Mouse (Mus musculus) liver, embryonic 14.5 days (tissue): ENCODE measurements around the gene Bloc1s3. TPM values are rescaled to one million over a fixed set of nuclear protein-coding genes. Genes with fewer than 3 reads are reported as not detected.

ENCODE experiments used
- ATAC-seq: fragments of 200-750 bp; cut with Nextera tagmentation; 2 replicates; pipeline ENCODE4 v1.8.0; 2017; ENCODE audit warnings: moderate number of reproducible peaks, mild to moderate bottlenecking, moderate library complexity; ENCODE audit not compliant: insufficient read depth
- DNase-seq, 3 experiments: peaks; one replicate each; pipeline ENCODE4 v3.0.0-alpha.2; 2012 to 2013; ENCODE audit warnings: low read depth in 3 of 3, low spot score in 3 of 3
- H3K27ac ChIP-seq: fragments of 300-500 bp; sonication (generic); 2 replicates; pipeline ENCODE4 v1.5.1; 2014; ENCODE audit warnings: moderate library complexity, mild to moderate bottlenecking, control low read depth, inconsistent platforms
- H3K27me3 ChIP-seq: fragments of 300-500 bp; sonication (generic); 2 replicates; pipeline ENCODE4 v1.6.1; 2014; ENCODE audit warnings: mild to moderate bottlenecking, low read length, moderate library complexity; ENCODE audit not compliant: control insufficient read depth, insufficient read depth
- H3K36me3 ChIP-seq: fragments of 300-500 bp; sonication (generic); replicated peaks from 2 replicates; pipeline ENCODE4 v1.6.1; 2014; ENCODE audit warnings: low read depth; ENCODE audit not compliant: control insufficient read depth, insufficient read depth
- H3K4me1 ChIP-seq, 2 experiments: fragments of 200-500 bp in 1 of 2; fragments of 300-500 bp in 1 of 2; sonication (generic) in 1 of 2; replicated peaks; 2 replicates each; pipeline ENCODE4 v1.6.1; 2012 to 2014; ENCODE audit warnings: antibody characterized with exemption in 1 of 2, inconsistent platforms in 1 of 2, low read length in 1 of 2; ENCODE audit not compliant: control insufficient read depth in 2 of 2, insufficient read depth in 2 of 2
- H3K4me2 ChIP-seq: fragments of 300-500 bp; sonication (generic); 2 replicates; pipeline ENCODE4 v1.6.1; 2014; ENCODE audit warnings: low read depth, mild to moderate bottlenecking, control low read depth, moderate library complexity
- H3K4me3 ChIP-seq, 2 experiments: fragments of 200-500 bp in 1 of 2; fragments of 300-500 bp in 1 of 2; sonication (generic) in 1 of 2; 2 replicates each; pipeline ENCODE4 v1.5.1; 2012 to 2014; ENCODE audit warnings: low read depth in 2 of 2, low read length in 2 of 2, mild to moderate bottlenecking in 2 of 2, control low read depth in 1 of 2, inconsistent platforms in 1 of 2, moderate library complexity in 1 of 2; ENCODE audit not compliant: insufficient read depth in 1 of 2
- H3K9ac ChIP-seq: fragments of 300-500 bp; sonication (generic); replicated peaks from 2 replicates; pipeline ENCODE4 v1.6.1; 2014; ENCODE audit warnings: mild to moderate bottlenecking, control low read depth, moderate library complexity
- H3K9me3 ChIP-seq: fragments of 300-500 bp; sonication (generic); 2 replicates; pipeline ENCODE4 v1.6.1; 2016; ENCODE audit warnings: low read length, mixed read lengths; ENCODE audit not compliant: control insufficient read depth
- CTCF ChIP-seq: IDR thresholded peaks from 2 replicates; pipeline ENCODE4 v1.5.1; 2016; ENCODE audit warnings: antibody characterized with exemption, low read depth, control low read depth
- EP300 ChIP-seq: IDR thresholded peaks from 2 replicates; pipeline ENCODE4 v1.6.1; 2016; ENCODE audit warnings: antibody characterized with exemption, low read depth
- WGBS: fragments of 180-500 bp; shearing (Covaris S2); extraction: QIAGEN DNeasy Blood & Tissue Kit; methylation state at CpG from one replicate; pipeline ENCODE4 v1.1.7; 2014; ENCODE audit not compliant: insufficient replicate concordance; 5-methylcytosine and 5-hydroxymethylcytosine counted together
- polyA plus RNA-seq, 2 experiments: library from polyadenylated mRNA; depleted of rRNA in 1 of 2; stranded (reverse) in 1 of 2; unstranded in 1 of 2; fragments of >200 nt; fragmentation: Nextera tagmentation in 1 of 2; extraction: Ambion mirVana in 1 of 2; gene quantifications; 2 replicates each; pipeline versions ENCODE4 v1.2.1 to v1.2.3; 2012 to 2014

Bloc1s3 gene
- polyA plus RNA-seq, 2 experiments = 0.39 to 2.0 TPM

GRCm38 (mm10) chr7:19459144-19459870 lies 48.9 kb downstream of the Bloc1s3 start:
- TF ChIP-seq EP300 (no peak), CTCF (no peak)
- Histone ChIP-seq H3K9me3 (no peaks in the 10 kb centered on the region), H3K27ac (no peak overlapping the region), H3K4me3 (peak overlapping the region; percentile 72 to 78), H3K36me3 (no peaks in the 10 kb centered on the region), H3K4me1 (0 out of 4 replicates have a peak, but pooled peaks cover 0 to 2% of the 10 kb centered on the region in 2 experiments), H3K27me3 (no peaks in the 10 kb centered on the region), H3K9ac (peak overlapping the region; percentile 53), H3K4me2 (peak overlapping the region; percentile 85)
- WGBS = 23% methylated on average over 6 of the region's 6 CpGs
- no peak for ATAC-seq
- DNase-seq = no peak

GRCm38 (mm10) chr7:19458591-19459111 lies 49.5 kb downstream of the Bloc1s3 start, which contains the start of gene Mark4:
Mark4 (minus strand) TSS chr7:19458821.
- peak within 1 kb of the TSS; percentile 73 for H3K9ac ChIP-seq
- H3K4me3 ChIP-seq = peak within 1 kb of the TSS; percentile 73 to 78
- H3K9me3 ChIP-seq = no peaks in the 10 kb centered on the region
- WGBS = 1% methylated on average over 36 of the region's 42 CpGs
- no peaks in the 10 kb centered on the region for H3K27me3 ChIP-seq
- H3K4me2 ChIP-seq = peak within 1 kb of the TSS; percentile 85
- TF ChIP-seq CTCF = no peak
- TF ChIP-seq EP300 = no peak
- ATAC-seq (peak; percentile 81), DNase-seq (peak; percentile 49 to 63 (median 54))
- H3K36me3 ChIP-seq = no peaks in the 10 kb centered on the region
- 0 out of 4 replicates have a peak, but pooled peaks cover 0 to 2% of the 10 kb centered on the region in 2 experiments for H3K4me1 ChIP-seq
- no peak within 1 kb of the TSS for H3K27ac ChIP-seq

GRCm38 (mm10) chr7:19458072-19458486 lies 50.1 kb downstream of the Bloc1s3 start:
- 1% methylated on average over 31 of the region's 31 CpGs for WGBS
- no peaks in the 10 kb centered on the region for H3K36me3 ChIP-seq
- H3K27ac ChIP-seq = no peak overlapping the region
- no peaks in the 10 kb centered on the region for H3K27me3 ChIP-seq
- DNase-seq = peak in 2 of 3 experiments; percentile 18 to 20
- H3K4me1 ChIP-seq = 0 out of 4 replicates have a peak, but pooled peaks cover 0 to 2% of the 10 kb centered on the region in 2 experiments
- no peaks in the 10 kb centered on the region for H3K9me3 ChIP-seq
- peak overlapping the region; percentile 73 for H3K9ac ChIP-seq
- TF ChIP-seq CTCF (peak; percentile 41; the same call in 1 of the 2 replicates), EP300 (no peak)
- peak overlapping the region; percentile 85 for H3K4me2 ChIP-seq
- ATAC-seq = peak; percentile 42
- peak overlapping the region; percentile 73 to 78 for H3K4me3 ChIP-seq

GRCm38 (mm10) chr7:19457414-19458071 lies 50.6 kb downstream of the Bloc1s3 start:
- peak overlapping the region; percentile 85 for H3K4me2 ChIP-seq
- 8% methylated on average over 14 of the region's 14 CpGs for WGBS
- no peak overlapping the region for H3K27ac ChIP-seq
- peak overlapping the region; percentile 73 for H3K9ac ChIP-seq
- H3K4me1 ChIP-seq = 0 out of 4 replicates have a peak, but pooled peaks cover 0 to 2% of the 10 kb centered on the region in 2 experiments
- no peaks in the 10 kb centered on the region for H3K36me3 ChIP-seq
- H3K4me3 ChIP-seq = peak overlapping the region; percentile 73 to 78
- DNase-seq (no peak), ATAC-seq (0 out of 2 replicates have a peak, but pooled peaks have one; percentile 3)
- TF ChIP-seq CTCF (no peak), EP300 (no peak)
- H3K9me3 ChIP-seq = no peaks in the 10 kb centered on the region
- H3K27me3 ChIP-seq = no peaks in the 10 kb centered on the region

- H3K36me3 ChIP-seq = no peaks in the 10 kb centered on the region
- no peak overlapping the region for H3K27ac ChIP-seq
- no peaks in the 10 kb centered on the region for H3K9me3 ChIP-seq
- no peaks in the 10 kb centered on the region for H3K27me3 ChIP-seq
- TF ChIP-seq EP300 = no peak
- no peak for TF ChIP-seq CTCF
- 86% methylated on average over 7 of the region's 7 CpGs for WGBS
- no peak overlapping the region for H3K4me2 ChIP-seq
- DNase-seq = no peak
- no peak overlapping the region for H3K9ac ChIP-seq
- no peak for ATAC-seq
- no peaks in the 10 kb centered on the region for H3K4me1 ChIP-seq
- no peak overlapping the region for H3K4me3 ChIP-seq
Observed at GRCm38 (mm10) chr7:19456628-19457027, 51.5 kb downstream of the Bloc1s3 start.
